Mouse (Mus musculus) myocyte (in vitro differentiated cells): ENCODE results near the gene E430018J23Rik. TPM values are rescaled to one million over a fixed set of nuclear protein-coding genes. Genes with fewer than 3 reads are reported as not detected.
"Not testable (repeated sequence)": the region's sequence is repeated elsewhere in the genome, so short reads cannot be mapped to it uniquely, and the experiment has no call there.

ENCODE experiments used
- H3K27me3 ChIP-seq: one replicate; pipeline ENCODE4 v1.6.1; 2011; ENCODE audit not compliant: control insufficient read depth, insufficient read depth, insufficient read length
- H3K36me3 ChIP-seq: one replicate; pipeline ENCODE4 v1.6.1; 2011; ENCODE audit not compliant: control insufficient read depth, insufficient read depth
- H3K4me2 ChIP-seq: one replicate; pipeline ENCODE4 v1.6.1; 2011; ENCODE audit warnings: low read depth, control low read depth
- H3K4me3 ChIP-seq: one replicate; pipeline ENCODE4 v1.5.1; 2011; ENCODE audit warnings: mild to moderate bottlenecking, control low read depth, moderate library complexity
- H3K79me2 ChIP-seq: one replicate; pipeline ENCODE4 v1.6.1; 2011; ENCODE audit not compliant: control insufficient read depth, insufficient read depth
- H3ac ChIP-seq: one replicate; pipeline ENCODE4 v1.6.1; 2011; ENCODE audit not compliant: control insufficient read depth, insufficient read length
- CEBPB ChIP-seq: IDR thresholded peaks from 2 replicates; pipeline ENCODE4 v1.6.1; 2011; ENCODE audit warnings: mild to moderate bottlenecking, moderate library complexity; ENCODE audit not compliant: poor library complexity, insufficient read depth, severe bottlenecking
- E2F4 ChIP-seq: IDR thresholded peaks from one replicate; pipeline ENCODE4 v1.6.1; 2011; ENCODE audit warnings: mild to moderate bottlenecking, control low read depth, moderate library complexity; ENCODE audit not compliant: insufficient read depth
- MAX ChIP-seq: IDR thresholded peaks from one replicate; pipeline ENCODE4 v1.6.1; 2011; ENCODE audit warnings: low read depth, mild to moderate bottlenecking, control low read depth
- MYOD1 ChIP-seq, 3 experiments: IDR thresholded peaks; one replicate each; pipeline ENCODE4 v1.6.1; 2011; ENCODE audit warnings: control low read depth in 2 of 3, low read depth in 2 of 3, mild to moderate bottlenecking in 2 of 3, moderate library complexity in 1 of 3; ENCODE audit not compliant: insufficient read length in 2 of 3, control insufficient read depth in 1 of 3
- MYOG ChIP-seq, 3 experiments: IDR thresholded peaks; one replicate each; pipeline ENCODE4 v1.6.1; 2011; ENCODE audit warnings: control low read depth in 2 of 3, low read depth in 2 of 3, mild to moderate bottlenecking in 2 of 3; ENCODE audit not compliant: insufficient read length in 2 of 3, control insufficient read depth in 1 of 3, insufficient read depth in 1 of 3
- POLR2A ChIP-seq: IDR thresholded peaks from one replicate; pipeline ENCODE4 v1.6.1; 2011; ENCODE audit warnings: low read depth, mild to moderate bottlenecking, control low read depth, moderate library complexity; ENCODE audit not compliant: insufficient read length
- POLR2AphosphoS2 ChIP-seq: IDR thresholded peaks from one replicate; pipeline ENCODE4 v1.6.1; 2011; ENCODE audit warnings: low read depth, control low read depth; ENCODE audit not compliant: insufficient read length
- REST ChIP-seq: IDR thresholded peaks from one replicate; pipeline ENCODE4 v1.6.1; 2011; ENCODE audit warnings: mild to moderate bottlenecking, control low read depth, moderate library complexity; ENCODE audit not compliant: insufficient read depth, insufficient read length
- SRF ChIP-seq: IDR thresholded peaks from one replicate; pipeline ENCODE4 v1.6.1; 2011; ENCODE audit warnings: low read depth; ENCODE audit not compliant: control insufficient read depth, insufficient read length
- TCF12 ChIP-seq: IDR thresholded peaks from one replicate; pipeline ENCODE4 v1.6.1; 2011; ENCODE audit warnings: mild to moderate bottlenecking, control low read depth; ENCODE audit not compliant: poor library complexity, insufficient read depth, severe bottlenecking
- TCF3 ChIP-seq: IDR thresholded peaks from one replicate; pipeline ENCODE4 v1.6.1; 2011; ENCODE audit warnings: low read depth, control low read depth; ENCODE audit not compliant: insufficient read length
- USF1 ChIP-seq: IDR thresholded peaks from one replicate; pipeline ENCODE4 v1.6.1; 2011; ENCODE audit warnings: low read depth, mild to moderate bottlenecking, control low read depth, moderate library complexity
- polyA plus RNA-seq: library from polyadenylated mRNA; unstranded; fragments of >200 nt; fragmentation: generic; extraction: Trizol; gene quantifications from one replicate; pipeline ENCODE4 v1.2.1, GENCODE M21; 2012; ENCODE audit warnings: missing spikeins

Gene E430018J23Rik
- polyA plus RNA-seq, 1 experiment: 3.0 TPM

GRCm38 (mm10) chr7:127391538-127391937 lies 1.9 kb downstream of the E430018J23Rik start:
- no peaks in the 10 kb centered on the region for H3K27me3 ChIP-seq
- no peak overlapping the region for H3K4me3 ChIP-seq
- no peak overlapping the region for H3ac ChIP-seq
- no peaks in the 10 kb centered on the region for H3K36me3 ChIP-seq
- H3K79me2 ChIP-seq: no peaks in the 10 kb centered on the region
- TF ChIP-seq TCF12 (no peak), USF1 (no peak), POLR2AphosphoS2 (no peak), MYOG (IDR thresholded peaks at IDR 0.05; ENCODE audit: control insufficient read depth in 1 of 3, insufficient read depth in 1 of 3, insufficient read length in 2 of 3, low read depth in 2 of 3) (no peak), REST (no peak), SRF (no peak)
- no peak overlapping the region for H3K4me2 ChIP-seq

GRCm38 (mm10) chr7:127390306-127390705 lies 3.1 kb downstream of the E430018J23Rik start:
- Histone ChIP-seq H3K4me3 (no peak overlapping the region), H3K4me2 (no peak overlapping the region), H3K36me3 (no peaks in the 10 kb centered on the region), H3ac (no peak overlapping the region), H3K79me2 (no peaks in the 10 kb centered on the region), H3K27me3 (no peaks in the 10 kb centered on the region)
- TF ChIP-seq TCF3: no peak

- not testable (repeated sequence) for H3K27me3 ChIP-seq, H3K4me3 ChIP-seq, H3ac ChIP-seq
Measured at GRCm38 (mm10) chr7:127388201-127388600, 5.2 kb downstream of the E430018J23Rik start.

GRCm38 (mm10) chr7:127386641-127387392 lies 6.6 kb downstream of the E430018J23Rik start, which contains the start of gene 9130019O22Rik:
TSS of gene 9130019O22Rik (minus strand) at chr7:127387166.
- no peak for TF ChIP-seq CEBPB
- TF ChIP-seq MAX: no peak
- TF ChIP-seq REST: no peak
- no peak for TF ChIP-seq MYOG (IDR thresholded peaks at IDR 0.05; ENCODE audit: control insufficient read depth in 1 of 3, insufficient read depth in 1 of 3, insufficient read length in 2 of 3, low read depth in 2 of 3)
- TF ChIP-seq SRF: no peak
- peak; percentile 54 for TF ChIP-seq USF1
- no peak for TF ChIP-seq TCF3
- Histone ChIP-seq H3K36me3 (no peaks in the 10 kb centered on the region), H3ac (no peak within 1 kb of the TSS), H3K27me3 (no peaks in the 10 kb centered on the region), H3K4me3 (no peak within 1 kb of the TSS), H3K79me2 (no peaks in the 10 kb centered on the region), H3K4me2 (no peak within 1 kb of the TSS)

More at GRCm38 (mm10) chr7:127388201-127388600, 5.2 kb downstream of the E430018J23Rik start:
- not testable (repeated sequence) for H3K36me3 ChIP-seq, H3K79me2 ChIP-seq, H3K4me2 ChIP-seq

GRCm38 (mm10) chr7:127385560-127385959 lies 7.9 kb downstream of the E430018J23Rik start:
- not testable (repeated sequence) for H3K4me2 ChIP-seq, H3K36me3 ChIP-seq, H3K4me3 ChIP-seq, H3K27me3 ChIP-seq, H3ac ChIP-seq, H3K79me2 ChIP-seq

DNA sequence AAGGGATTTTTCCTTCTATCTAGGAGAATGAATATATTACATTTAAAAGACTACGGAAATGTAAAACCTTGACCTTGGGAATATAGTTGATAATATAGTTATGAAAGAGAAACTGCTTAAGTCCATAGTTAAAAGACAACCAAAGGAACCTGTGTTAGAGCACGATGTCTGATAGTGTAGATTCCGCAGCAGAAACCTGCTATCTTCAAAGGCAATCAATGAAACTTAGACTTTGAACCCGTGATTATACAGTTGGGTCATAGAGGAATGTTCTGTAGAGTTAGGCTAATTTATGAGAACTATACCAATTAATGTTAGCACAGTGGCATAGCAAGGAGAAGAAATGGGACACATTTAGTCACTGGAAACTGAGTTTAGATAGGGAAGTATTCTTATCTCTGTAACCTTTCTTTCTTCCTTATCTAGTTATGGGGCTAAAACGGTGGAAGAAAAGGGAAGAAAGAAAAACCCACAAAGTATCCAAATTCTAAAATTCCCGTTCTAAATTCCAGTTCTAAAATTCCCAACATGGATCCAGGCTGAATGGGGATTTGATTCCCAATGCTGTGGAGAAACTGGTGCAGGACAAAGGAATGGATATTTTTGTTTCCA lies 15.0 kb downstream of the E430018J23Rik start:
- H3K79me2 ChIP-seq: no peaks in the 10 kb centered on the region
- TF ChIP-seq POLR2A (no peak), TCF3 (no peak), CEBPB (no peak), MYOG (IDR thresholded peaks at IDR 0.05; ENCODE audit: control insufficient read depth in 1 of 3, insufficient read depth in 1 of 3, insufficient read length in 2 of 3, low read depth in 2 of 3) (no peak), SRF (no peak), MYOD1 (IDR thresholded peaks at IDR 0.05; ENCODE audit: control insufficient read depth in 1 of 3, insufficient read length in 2 of 3, low read depth in 2 of 3) (no peak), POLR2AphosphoS2 (no peak), E2F4 (no peak), REST (no peak), TCF12 (no peak), USF1 (no peak), MAX (no peak)
- no peak overlapping the region for H3K4me2 ChIP-seq
- no peaks in the 10 kb centered on the region for H3K27me3 ChIP-seq
- no peak overlapping the region for H3K4me3 ChIP-seq
- H3ac ChIP-seq: no peak overlapping the region
- H3K36me3 ChIP-seq: no peaks in the 10 kb centered on the region
